Mouse (Mus musculus): ENCODE results near the gene Mroh8.

Gene Mroh8

DNA sequence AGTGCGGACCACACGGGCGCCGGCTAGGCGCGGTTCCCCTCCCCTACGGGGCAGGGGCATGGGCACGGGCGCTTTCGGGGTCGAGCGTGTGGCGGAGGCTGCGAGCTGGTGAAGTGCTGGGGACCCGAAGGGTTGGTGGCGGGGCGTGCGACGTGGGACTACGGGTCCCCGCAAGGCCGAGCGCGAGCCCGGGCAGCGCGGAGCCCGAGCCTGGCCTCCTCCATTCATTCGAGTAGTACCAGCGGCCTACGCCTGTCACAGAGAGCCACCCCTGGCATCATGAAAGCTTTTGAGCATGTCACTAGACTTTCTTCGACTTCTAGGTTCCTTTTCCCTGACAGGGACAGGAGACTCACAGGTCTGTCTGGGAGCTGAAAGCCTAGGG is at the start of gene Mroh8:
TSS of gene Mroh8 (minus strand) at position 134 of the 385 bp plus-strand sequence.
- DNase-seq (ENCODE audit: low read depth, low spot score): no peak

DNA sequence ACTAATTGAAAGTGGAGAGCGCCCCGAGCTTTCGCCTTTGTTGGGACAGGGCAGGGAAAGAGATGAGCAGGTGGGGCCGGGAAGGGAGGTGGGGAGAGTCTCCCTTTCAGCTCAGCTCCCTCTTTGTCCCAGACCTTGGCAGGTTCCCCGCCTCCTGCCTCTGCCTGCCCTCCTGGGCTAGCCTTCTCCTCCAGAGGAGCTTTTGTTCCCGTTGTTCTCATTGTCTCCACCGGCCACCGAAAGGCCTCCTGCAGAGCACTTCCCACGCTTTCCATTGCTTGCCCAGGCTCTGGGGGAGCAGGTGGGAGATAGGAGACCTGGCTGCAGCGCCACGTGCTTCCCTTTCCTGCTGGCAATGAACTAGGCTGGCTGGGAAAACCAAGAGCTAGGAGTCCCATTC is 49.2 kb upstream of the Mroh8 start:
- no peak for DNase-seq (ENCODE audit: low read depth, low spot score)

DNA sequence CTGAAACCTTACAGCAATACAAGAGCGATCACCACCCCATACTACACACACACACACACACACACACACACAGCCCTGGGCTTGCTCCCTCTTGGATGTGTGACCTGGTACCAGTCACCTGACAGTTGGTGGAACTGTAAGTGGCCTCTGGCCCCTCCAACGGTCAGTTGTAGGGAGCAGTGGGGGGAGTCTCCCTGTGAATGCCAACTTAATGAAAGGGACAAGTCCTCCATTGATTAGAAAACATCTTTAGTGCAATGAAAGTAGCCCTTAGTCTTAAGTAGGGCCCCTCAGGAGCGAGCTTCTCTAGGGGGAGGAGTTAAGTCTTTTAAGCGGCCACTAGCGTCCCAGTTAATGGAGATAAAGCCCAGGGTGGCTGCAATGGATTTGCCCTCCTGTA is 48.8 kb upstream of the Mroh8 start:
- no peak for DNase-seq (ENCODE audit: low read depth, low spot score)

DNA sequence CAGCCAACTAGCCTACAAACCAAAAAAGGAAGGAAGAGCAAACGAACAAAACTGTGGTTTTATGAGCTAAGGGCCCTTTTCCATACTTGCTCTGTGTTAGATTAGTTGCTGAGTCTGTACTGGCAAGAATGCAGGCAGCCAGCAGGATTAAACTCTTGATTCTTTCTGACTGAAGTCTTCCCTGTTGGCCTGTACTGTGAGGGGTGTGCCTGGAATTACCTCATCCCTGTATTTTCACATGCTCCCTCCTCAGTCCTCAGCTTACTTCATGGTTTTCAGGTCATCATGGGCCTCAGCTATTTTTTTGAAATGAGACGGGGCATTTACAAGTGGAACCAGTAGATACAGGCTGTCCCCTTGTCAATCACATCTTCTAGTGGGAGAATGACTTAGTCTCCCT is 45.9 kb upstream of the Mroh8 start:
- DNase-seq (ENCODE audit: low read depth, low spot score): no peak

DNA sequence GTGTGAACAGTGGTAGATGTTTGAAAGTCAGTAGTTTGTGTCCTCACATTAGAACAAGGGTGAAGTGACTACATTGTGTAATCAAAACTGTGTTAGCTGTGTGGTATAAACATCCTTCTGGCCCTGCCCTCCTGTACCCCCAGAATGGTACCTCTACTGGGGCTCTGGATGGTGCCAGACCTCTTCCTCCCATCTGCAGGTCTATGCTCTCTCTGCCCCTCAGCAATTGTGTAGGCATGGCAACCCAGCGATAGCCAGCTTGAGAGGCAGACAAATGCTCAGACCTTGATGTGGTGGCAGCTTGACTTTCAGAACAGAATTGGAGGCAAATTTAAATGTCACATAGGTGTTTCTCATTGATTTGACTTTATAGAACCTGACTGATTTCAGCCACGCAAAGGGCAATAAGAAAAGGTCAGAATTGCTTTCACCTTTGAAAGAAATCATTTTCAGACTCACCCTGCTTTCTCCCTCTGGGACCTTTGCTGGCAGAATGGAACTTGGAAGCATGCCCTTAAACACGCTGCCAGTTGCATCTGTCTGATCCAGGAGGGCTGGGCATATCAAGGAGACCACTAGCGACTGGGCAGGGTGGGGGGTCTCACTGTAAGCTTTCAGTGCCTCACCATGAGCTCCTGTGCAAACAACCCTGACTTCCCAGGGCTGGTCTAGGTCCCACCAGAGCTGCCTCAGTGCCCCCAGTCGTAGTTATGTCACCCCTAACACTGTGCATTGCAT is 42.8 kb upstream of the Mroh8 start:
- DNase-seq (ENCODE audit: low read depth, low spot score): no peak

DNA sequence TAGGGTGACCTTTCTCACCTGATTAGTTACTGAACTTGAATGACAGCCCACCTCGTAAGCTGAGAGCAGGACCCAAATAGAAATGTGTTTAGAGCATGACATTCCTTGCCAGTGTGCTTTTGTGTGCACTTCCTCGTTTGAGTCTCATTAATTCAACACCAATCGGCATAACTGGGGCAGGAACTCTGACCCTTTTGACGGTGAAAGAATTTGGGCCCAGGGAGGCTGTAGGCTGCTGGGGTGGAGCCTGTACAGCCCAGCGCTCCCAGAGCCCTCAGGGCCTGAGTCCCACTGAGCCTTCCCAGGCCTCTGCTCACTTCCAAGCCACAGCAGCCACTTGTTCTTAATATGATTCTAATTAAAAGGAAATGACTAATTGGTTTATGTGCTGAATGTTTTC is 41.5 kb upstream of the Mroh8 start:
- no peak for DNase-seq (ENCODE audit: low read depth, low spot score)

DNA sequence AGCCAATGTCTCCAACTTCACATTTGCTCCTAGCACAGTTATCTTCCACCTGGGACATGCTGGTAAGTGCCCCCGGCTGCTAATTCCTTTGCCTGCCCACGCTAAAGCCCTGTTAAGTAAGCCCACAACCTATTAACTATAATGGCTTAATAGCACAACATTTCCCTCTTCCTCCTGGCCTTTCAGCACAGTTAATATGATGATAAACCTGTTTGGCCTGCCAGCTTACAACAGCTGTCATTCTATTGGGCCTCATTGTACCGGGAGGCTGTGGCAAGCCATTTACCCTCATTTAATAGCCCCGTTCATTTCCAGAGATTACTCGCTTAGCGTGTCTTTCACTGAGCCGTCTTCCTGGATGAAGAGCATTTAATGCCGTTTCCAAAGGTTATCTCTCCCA is 40.8 kb upstream of the Mroh8 start:
- no peak for DNase-seq (ENCODE audit: low read depth, low spot score)

DNA sequence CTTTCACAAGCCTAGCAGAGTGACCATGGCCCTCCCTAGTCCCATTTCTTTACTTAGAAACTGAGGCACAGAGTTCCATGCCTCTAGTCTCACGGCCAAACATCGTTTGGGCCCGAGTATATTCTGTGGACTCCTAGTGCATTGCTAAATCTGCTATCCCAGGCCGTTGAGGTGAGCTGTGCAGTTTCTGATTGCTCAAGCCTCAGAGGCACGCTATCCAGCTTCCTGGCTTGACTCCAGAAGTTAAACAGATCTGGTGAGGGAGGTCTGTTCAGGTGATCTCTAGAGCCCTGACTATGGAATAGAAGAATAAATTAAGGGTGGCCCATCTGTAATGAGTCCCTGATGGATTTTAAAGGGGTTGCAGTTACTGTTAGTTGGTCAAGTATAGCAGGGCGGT is 37.9 kb upstream of the Mroh8 start:
- DNase-seq (ENCODE audit: low read depth, low spot score): no peak

DNA sequence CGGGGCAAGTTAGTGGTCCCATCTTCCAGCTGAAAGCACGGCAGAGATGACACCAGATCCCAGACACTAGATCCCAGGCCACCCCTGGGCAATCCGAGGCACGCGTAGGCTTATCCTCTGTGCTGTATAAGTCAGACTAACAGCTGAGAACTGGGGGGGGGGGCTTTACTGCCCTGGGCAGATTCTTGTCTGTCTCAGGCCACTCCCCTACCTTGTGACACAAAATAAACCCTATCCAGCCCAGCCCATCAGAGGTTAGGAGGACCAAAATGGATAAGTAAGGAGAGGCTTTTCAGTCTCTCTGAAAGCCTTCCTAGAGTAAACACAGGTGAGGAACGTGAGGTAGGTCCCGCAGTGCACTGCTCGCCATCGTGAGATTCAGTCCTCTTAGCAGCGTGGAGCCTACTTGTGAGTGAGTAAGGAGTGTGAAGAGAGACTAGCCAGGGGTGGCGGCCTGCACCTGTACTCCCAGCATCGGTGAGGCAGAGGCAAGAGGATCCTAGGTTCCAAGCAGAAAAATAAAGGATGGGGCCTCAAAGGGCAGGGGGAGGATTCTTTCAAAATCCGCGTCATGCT is 37.1 kb upstream of the Mroh8 start:
- no peak for DNase-seq (ENCODE audit: low read depth, low spot score)

DNA sequence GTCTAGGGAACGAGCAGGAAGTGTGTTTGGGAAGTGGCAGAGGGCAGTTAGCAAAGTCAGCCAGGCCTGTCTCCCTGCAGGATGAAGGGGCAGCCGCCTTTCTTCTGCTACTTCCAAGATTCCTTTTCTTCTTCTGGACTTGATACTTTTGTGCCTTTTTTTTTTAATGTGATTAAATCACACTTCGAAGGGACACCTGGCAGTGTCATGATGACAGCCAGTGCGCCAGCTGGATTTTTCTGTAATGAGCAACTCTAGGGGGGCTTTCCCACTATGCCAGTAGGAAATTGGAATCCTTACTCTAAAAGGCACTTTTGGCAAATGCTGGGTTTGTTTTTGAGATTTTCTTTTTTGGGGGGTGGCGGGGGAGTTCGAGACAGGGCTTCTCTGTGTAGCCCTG is 36.1 kb upstream of the Mroh8 start:
- no peak for DNase-seq (ENCODE audit: low read depth, low spot score)

DNA sequence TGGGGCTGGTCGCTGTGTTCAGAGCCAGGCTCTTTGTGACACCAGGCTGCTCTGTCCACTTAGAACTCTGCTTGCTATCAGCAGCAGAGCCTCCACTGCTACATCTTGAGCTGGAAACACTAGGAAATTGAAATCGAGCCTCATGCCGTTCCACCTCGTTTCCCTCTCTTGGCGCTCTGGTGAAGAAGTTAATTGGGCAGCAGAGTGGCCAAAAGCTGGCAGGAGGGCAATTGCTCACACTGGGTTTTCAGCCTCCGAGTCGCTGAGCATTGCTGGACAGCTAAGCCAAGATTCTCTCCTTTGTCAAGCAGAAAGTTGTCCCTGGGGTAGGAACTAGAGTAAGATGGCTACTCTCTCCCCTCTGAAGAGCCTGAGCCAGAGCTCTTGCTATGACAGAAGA is 35.0 kb upstream of the Mroh8 start:
- no peak for DNase-seq (ENCODE audit: low read depth, low spot score)

DNA sequence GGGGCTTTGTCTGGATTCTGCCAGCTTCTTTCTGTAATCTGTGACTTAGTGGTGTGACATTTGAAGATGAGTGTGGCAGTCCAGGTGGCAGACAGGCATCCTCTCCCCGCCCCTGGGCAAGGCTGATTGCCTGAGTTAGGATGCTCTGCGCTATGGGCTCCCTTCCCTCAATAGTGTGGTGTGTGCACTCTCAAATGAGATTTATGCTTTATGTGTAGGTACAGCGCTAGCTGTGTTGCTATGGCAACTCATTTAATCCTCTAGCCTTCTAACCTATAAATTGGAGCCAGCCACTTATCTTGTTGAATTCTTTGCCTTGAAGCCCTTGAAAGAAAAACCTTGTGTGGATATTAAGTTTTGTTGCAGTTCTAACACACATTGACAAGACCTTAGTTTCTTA is 34.4 kb upstream of the Mroh8 start:
- DNase-seq (ENCODE audit: low read depth, low spot score): no peak

DNA sequence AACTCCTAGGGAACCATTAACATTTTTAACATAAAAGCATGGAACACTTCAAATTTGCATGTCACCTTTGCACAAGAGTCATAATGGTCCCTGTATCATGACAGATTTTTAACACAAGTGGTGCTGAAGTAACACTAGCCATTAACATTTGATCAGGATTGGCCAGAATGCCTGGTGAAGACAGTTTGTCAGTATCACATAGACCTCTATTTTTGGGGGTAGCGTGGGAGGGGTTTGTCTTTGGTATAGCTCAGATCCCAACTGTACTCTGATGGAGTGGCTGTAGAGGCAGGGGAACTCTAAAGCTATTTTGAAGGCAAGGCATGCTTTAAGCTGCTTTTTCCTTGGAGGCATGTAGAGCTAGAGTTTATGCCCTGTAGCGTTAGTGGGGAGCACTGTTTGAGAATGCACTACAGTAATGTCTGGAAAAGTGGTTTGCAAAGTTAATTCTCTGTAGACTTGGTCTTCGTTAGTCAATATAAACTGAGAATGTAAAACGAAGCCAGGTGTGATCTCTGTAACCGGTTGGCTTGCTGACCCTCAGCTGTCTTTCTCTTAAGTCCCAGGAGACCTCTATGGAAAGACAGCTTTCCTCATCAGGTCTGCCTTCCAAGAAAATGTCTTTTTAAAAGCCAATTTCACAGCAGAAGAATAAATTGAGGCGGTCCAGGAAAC is 31.8 kb upstream of the Mroh8 start:
- no peak for DNase-seq (ENCODE audit: low read depth, low spot score)

DNA sequence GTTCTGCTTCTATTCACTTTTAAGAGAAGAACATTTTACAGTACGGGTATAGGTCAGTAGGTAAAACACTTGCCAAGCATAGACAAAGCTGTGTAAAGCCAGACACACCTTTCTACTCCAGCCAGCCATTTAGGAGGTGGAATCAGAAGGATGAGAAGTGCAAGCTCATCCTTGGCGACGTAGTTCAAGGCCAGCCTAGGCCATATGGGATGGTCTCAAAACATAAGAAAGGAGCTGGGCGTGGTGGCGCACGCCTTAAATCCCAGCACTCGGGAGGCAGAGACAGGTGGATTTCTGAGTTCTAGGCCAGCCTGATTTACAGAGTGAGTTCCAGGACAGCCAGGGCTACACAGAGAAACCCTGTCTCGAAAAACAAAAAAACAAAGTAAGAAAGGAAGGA is 30.3 kb upstream of the Mroh8 start:
- no peak for DNase-seq (ENCODE audit: low read depth, low spot score)

DNA sequence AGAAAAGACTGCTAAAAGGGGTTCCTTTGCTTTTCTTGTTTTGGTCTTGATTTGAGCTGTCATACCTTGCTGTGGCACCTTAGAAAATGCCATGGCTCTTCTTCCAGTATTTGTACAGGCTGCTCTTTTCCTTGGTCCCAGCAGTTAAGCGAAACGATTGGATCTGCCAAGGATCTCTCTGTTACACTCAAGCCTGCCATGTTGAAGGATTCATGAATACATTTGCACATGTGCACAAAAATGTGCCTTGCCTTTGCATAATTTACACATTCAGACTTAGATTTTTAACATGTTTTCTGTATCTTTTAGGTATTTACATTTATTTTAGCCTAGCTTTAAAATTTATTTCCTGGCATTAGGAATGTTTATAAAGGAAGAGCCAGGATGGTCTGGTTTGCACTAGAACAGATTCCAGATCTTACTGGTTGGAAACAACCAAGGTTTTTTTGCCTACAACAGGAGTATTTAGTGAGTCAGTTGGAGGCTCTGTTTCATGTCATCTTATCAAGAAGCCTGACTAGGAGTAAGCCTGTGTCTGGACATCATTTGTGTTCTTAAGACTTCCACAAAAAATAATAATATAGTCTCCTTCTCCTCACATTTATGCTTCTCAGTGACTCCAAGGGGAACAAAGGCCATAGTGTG is 29.0 kb upstream of the Mroh8 start:
- no peak for DNase-seq (ENCODE audit: low read depth, low spot score)

DNA sequence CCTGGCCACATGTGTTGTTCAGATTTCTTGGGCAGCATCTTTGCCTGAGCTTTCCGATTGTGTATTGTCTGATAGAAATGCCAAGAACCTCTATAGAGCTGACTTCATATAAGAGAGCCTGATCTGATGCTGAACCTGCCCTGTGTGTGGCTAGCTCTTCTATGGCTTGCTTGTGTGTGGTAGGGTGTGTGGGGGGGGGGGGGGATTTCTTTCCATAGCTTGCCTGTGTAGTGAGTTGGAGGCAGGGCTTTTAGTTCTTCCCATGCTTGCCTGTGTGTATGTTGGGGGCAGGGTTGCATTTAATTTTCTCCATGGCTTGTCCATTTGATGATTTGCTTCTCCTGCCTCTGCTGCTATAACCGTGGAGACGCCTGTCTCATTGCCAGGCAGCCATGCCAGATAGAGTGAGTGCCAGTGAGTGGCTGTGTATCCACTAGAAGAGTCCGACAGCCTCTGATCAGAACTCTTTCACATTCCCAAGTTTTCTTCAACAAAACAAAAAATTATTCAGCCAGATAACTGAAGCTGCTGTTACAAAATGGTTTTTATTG is 28.4 kb upstream of the Mroh8 start:
- no peak for DNase-seq (ENCODE audit: low read depth, low spot score)

DNA sequence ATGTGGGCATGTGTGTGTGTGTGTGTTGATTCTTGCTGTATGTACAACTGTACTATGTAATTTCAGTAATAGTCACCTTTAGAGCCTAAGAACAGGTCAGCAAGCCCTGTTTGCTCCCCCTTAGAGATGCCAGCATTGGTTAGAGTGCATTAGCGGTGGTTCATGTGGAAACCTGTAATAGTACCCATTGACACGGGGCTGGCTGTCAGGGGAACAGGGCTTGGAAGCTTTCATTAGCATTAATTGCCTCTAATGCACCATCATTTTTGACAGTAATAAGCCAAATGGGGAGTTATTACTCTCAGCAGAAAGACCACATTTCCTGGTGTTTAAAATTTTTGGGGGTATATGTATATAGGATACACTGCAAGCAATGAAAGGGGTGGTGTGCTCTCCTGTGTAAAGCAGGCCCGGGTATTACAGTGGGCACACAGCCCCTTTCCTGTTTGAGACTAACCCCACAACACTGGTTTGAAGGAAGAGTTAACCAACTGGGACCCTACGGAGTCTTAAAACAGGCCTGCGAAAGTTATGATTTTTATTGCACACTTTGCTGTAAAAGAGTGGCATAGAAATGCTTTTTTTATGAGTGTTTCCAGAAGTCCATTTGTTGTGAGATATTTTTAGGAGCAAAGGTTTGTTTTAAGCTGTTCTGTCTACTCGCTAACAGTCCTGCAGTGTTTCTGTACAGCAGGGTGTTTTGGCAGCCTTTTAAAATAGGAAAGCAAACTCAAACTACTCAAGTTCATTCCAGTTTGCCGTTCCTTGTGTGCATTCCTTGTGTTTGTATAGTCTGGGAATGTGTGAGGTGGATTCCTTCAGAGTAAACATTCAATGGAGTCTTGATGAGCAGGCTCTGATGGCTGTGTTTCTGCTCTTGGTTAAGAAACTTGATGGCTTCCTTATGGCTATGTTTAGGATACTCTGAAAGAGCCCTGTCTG is 27.0 kb upstream of the Mroh8 start:
- DNase-seq (ENCODE audit: low read depth, low spot score): no peak

DNA sequence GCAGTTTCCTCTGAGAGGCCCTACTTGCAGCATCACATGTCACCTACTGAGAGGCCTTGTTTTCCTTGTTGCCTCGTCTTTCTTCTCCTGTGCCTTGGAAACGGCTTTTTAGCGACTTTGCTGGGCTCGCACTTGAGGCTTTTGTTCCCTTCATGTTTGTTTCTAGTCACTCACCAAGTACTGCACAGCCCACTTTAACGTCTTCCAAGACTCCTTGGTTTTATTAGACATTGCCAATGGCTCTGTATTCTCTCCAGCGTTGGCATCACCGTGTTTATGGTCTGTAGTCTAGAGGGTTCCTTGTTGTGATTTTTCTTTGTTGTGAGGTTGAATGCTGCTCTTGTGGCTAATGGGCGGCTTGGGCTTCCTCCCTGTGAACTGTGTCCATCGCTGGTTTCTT is 23.7 kb upstream of the Mroh8 start:
- DNase-seq (ENCODE audit: low read depth, low spot score): no peak

DNA sequence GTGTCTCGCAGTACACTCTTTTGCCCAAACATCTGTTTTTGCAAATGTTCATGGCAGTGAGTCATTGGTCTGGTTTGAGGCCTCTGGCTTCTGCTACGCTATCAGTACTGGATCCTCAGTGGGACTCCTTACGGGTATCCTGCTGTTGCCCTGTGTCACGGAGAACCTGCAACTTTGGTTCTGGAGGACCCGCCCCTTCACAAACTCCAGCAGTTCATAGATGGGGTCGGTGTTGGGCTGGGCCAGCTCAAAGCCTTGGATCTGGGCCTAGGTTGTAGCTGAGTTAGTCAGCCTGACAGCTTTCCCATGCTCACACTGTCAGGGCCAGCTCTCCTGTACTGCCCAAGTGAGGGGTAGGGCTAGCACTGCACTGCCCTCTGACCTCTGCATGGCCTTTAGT is 20.7 kb upstream of the Mroh8 start:
- DNase-seq (ENCODE audit: low read depth, low spot score): no peak

DNA sequence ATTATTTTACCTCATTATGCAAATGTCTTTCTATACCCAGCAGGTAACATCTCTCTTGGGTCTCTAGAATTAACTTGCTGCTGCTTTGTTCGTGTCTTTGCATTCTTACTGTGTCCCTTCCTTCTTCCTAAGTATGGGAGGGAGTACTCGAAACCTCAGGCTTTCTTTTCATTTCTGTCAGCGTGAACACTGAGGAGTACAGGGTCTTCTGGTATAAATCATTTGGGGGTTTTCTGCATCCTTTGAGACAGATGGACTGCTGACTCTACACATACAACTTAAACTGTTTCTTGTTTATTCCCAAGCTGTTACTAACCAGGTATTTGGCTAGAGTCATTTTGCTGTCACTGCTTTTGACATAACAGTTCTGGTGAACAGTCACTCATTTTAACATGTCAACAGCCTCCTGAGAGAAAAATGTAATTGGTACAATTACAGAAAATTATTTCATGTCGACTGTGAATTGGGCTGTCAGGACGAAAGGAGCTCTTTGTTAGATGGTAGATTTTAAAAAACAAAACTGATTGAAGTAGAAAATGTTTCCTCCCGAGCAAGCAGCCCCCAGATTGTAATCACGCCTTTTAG is 16.8 kb upstream of the Mroh8 start:
- DNase-seq (ENCODE audit: low read depth, low spot score): no peak

DNA sequence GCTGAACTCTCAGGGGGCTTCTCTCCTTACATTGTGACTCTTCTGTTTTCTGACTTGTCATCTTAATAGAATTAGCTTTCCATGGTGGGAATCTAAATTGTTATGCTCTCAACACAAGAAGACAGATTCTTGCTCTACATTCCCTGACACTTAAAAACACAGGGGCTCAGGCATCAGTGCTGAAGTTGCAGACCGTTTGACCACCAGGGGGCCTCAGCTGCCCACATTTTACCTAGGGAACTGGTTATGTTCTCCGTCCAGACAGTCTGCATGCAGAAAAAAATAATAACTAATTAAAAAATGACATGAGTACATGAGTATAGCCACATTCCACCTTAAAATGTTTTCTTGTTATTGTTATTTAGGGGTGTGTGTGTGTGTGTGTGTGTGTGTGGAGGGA is 12.7 kb upstream of the Mroh8 start:
- DNase-seq (ENCODE audit: low read depth, low spot score): no peak

All from brain, embryonic 18.5 days (tissue).